Mouse (Mus musculus) hindbrain, embryonic 14.5 days (tissue): ENCODE results near the gene Casq2. TPM values are rescaled to one million over a fixed set of nuclear protein-coding genes. Genes with fewer than 3 reads are reported as not detected.
A peak's percentile ranks its signal among the peaks of the same experiment; 100 is the strongest.
"Not testable (repeated sequence)": the region's sequence is repeated elsewhere in the genome, so short reads cannot be mapped to it uniquely, and the experiment has no call there.

Source experiments
- ATAC-seq: fragments of 200-750 bp; cut with Nextera tagmentation; 2 replicates; pipeline ENCODE4 v1.8.0; 2017; ENCODE audit warnings: moderate number of reproducible peaks, mild to moderate bottlenecking, moderate TSS enrichment, moderate library complexity; ENCODE audit not compliant: low FRiP score
- DNase-seq: peaks from one replicate; pipeline ENCODE4 v3.0.0-alpha.2; 2015; ENCODE audit warnings: low spot score
- H3K27ac ChIP-seq: fragments of 300-500 bp; sonication (generic); 2 replicates; pipeline ENCODE4 v1.5.1; 2014; ENCODE audit warnings: mild to moderate bottlenecking, moderate library complexity
- H3K27me3 ChIP-seq: fragments of 300-500 bp; sonication (generic); 2 replicates; pipeline ENCODE4 v1.6.1; 2014; ENCODE audit warnings: mild to moderate bottlenecking, low read length, mixed read lengths; ENCODE audit not compliant: control insufficient read depth, insufficient read depth
- H3K36me3 ChIP-seq: fragments of 300-500 bp; sonication (generic); replicated peaks from 2 replicates; pipeline ENCODE4 v1.6.1; 2014; ENCODE audit not compliant: control insufficient read depth, insufficient read depth
- H3K4me1 ChIP-seq: fragments of 300-500 bp; sonication (generic); replicated peaks from 2 replicates; pipeline ENCODE4 v1.6.1; 2014; ENCODE audit warnings: antibody characterized with exemption, low read length, mixed read lengths; ENCODE audit not compliant: control insufficient read depth, insufficient read depth
- H3K4me2 ChIP-seq: fragments of 300-500 bp; sonication (generic); replicated peaks from 2 replicates; pipeline ENCODE4 v1.6.1; 2014; ENCODE audit warnings: mild to moderate bottlenecking, moderate library complexity
- H3K4me3 ChIP-seq: fragments of 300-500 bp; sonication (generic); replicated peaks from 2 replicates; pipeline ENCODE4 v1.5.1; 2014; ENCODE audit warnings: mild to moderate bottlenecking, low read length
- H3K9ac ChIP-seq: fragments of 300-500 bp; sonication (generic); 2 replicates; pipeline ENCODE4 v1.6.1; 2014
- H3K9me3 ChIP-seq: fragments of 300-500 bp; sonication (generic); 2 replicates; pipeline ENCODE4 v1.6.1; 2016; ENCODE audit warnings: low read length; ENCODE audit not compliant: control insufficient read depth
- WGBS: fragments of 180-500 bp; shearing (Covaris S2); extraction: QIAGEN DNeasy Blood & Tissue Kit; methylation state at CpG from one replicate; pipeline ENCODE4 v1.1.7; 2014; 5-methylcytosine and 5-hydroxymethylcytosine counted together
- polyA plus RNA-seq: library from polyadenylated mRNA; unstranded; fragments of >200 nt; fragmentation: Nextera tagmentation; extraction: Ambion mirVana; gene quantifications from 2 replicates; pipeline ENCODE4 v1.2.1, GENCODE M21; 2014

Gene Casq2
- polyA plus RNA-seq, 1 experiment from 2014 or later, result 0.32 TPM

GRCm38 (mm10) chr3:102159423-102160325, 73.5 kb downstream of the Casq2 start:
- H3K27ac ChIP-seq, result peak overlapping the region; percentile 21; the same call in 1 of the 2 replicates
- peak; percentile 83 for ATAC-seq

GRCm38 (mm10) chr3:102163861-102164260, 77.6 kb downstream of the Casq2 start:
- not testable (repeated sequence) for H3K36me3 ChIP-seq, H3K4me2 ChIP-seq, H3K4me3 ChIP-seq, ATAC-seq, DNase-seq, H3K27me3 ChIP-seq, H3K9me3 ChIP-seq, H3K9ac ChIP-seq, H3K27ac ChIP-seq
- WGBS, result 81% methylated on average over 1 of the region's 1 CpGs
- H3K4me1 ChIP-seq, result peaks cover 14% of the 10 kb centered on the region

More at GRCm38 (mm10) chr3:102159423-102160325, 73.5 kb downstream of the Casq2 start:
- Histone ChIP-seq H3K9me3 (no peaks in the 10 kb centered on the region), H3K4me1 (no peaks in the 10 kb centered on the region), H3K4me2 (no peak overlapping the region), H3K9ac (no peak overlapping the region), H3K36me3 (no peaks in the 10 kb centered on the region), H3K27me3 (no peaks in the 10 kb centered on the region), H3K4me3 (no peak overlapping the region)
- peak; percentile 64 for DNase-seq
- WGBS, result 61% methylated on average over 14 of the region's 14 CpGs

GRCm38 (mm10) chr3:102164911-102165310, 78.7 kb downstream of the Casq2 start:
- Histone ChIP-seq H3K9me3 (no peaks in the 10 kb centered on the region), H3K27ac (no peak overlapping the region)
- no peak for ATAC-seq

GRCm38 (mm10) chr3:102165536-102166286, 79.5 kb downstream of the Casq2 start:
- no peak overlapping the region for H3K4me2 ChIP-seq
- no peak overlapping the region for H3K27ac ChIP-seq
- no peaks in the 10 kb centered on the region for H3K27me3 ChIP-seq
- no peak for ATAC-seq
- peaks cover 22% of the 10 kb centered on the region for H3K4me1 ChIP-seq
- 78% methylated on average over 21 of the region's 21 CpGs for WGBS
- no peaks in the 10 kb centered on the region; the same call in 1 of the 2 replicates for H3K36me3 ChIP-seq
- H3K4me3 ChIP-seq, result no peak overlapping the region
- H3K9me3 ChIP-seq, result no peaks in the 10 kb centered on the region
- H3K9ac ChIP-seq, result no peak overlapping the region
- DNase-seq, result no peak

More at GRCm38 (mm10) chr3:102164911-102165310, 78.7 kb downstream of the Casq2 start:
- DNase-seq, result no peak
- 63% methylated on average over 4 of the region's 4 CpGs for WGBS
- Histone ChIP-seq H3K27me3 (no peaks in the 10 kb centered on the region), H3K4me1 (peaks cover 22% of the 10 kb centered on the region), H3K36me3 (no peaks in the 10 kb centered on the region; the same call in 1 of the 2 replicates), H3K4me3 (no peak overlapping the region), H3K9ac (no peak overlapping the region), H3K4me2 (no peak overlapping the region)

DNA sequence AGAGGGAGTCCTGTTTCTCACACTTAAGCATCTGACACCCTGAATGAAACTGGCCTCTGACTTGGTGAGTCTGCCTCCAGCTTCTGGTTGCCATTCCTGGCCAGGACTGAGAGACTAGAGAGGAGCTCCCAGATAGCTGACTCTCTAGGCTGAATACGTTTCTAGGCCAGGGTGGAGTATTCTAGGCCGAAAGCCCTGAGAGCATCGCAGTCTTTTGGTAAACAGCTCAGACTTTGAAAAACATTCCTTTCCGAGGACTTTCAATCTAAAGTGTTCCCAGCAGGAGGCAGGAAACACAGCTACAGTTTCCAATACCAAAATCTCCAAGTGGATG, 80.0 kb downstream of the Casq2 start:
- H3K4me3 ChIP-seq, result no peak overlapping the region
- 74% methylated on average over 4 of the region's 4 CpGs for WGBS

GRCm38 (mm10) chr3:102166794-102167193, 80.6 kb downstream of the Casq2 start:
- WGBS, result 84% methylated on average over 8 of the region's 8 CpGs
- no peak overlapping the region for H3K4me2 ChIP-seq
- no peaks in the 10 kb centered on the region; the same call in 1 of the 2 replicates for H3K36me3 ChIP-seq
- H3K4me1 ChIP-seq, result peaks cover 22% of the 10 kb centered on the region
- no peak overlapping the region for H3K9ac ChIP-seq
- DNase-seq, result no peak
- no peaks in the 10 kb centered on the region for H3K9me3 ChIP-seq
- no peak overlapping the region for H3K4me3 ChIP-seq
- H3K27ac ChIP-seq, result no peak overlapping the region
- H3K27me3 ChIP-seq, result no peaks in the 10 kb centered on the region
- no peak for ATAC-seq

More for the DNA sequence above, 80.0 kb downstream of the Casq2 start:
- Histone ChIP-seq H3K9me3 (no peaks in the 10 kb centered on the region), H3K4me1 (peaks cover 22% of the 10 kb centered on the region), H3K9ac (no peak overlapping the region), H3K36me3 (no peaks in the 10 kb centered on the region; the same call in 1 of the 2 replicates), H3K27ac (no peak overlapping the region), H3K4me2 (no peak overlapping the region), H3K27me3 (no peaks in the 10 kb centered on the region)
- ATAC-seq (no peak), DNase-seq (no peak)

GRCm38 (mm10) chr3:102167555-102168210, 81.5 kb downstream of the Casq2 start:
- peaks cover 22% of the 10 kb centered on the region for H3K4me1 ChIP-seq
- H3K4me2 ChIP-seq, result peak overlapping the region; percentile 15
- no peaks in the 10 kb centered on the region for H3K9me3 ChIP-seq
- no peaks in the 10 kb centered on the region for H3K27me3 ChIP-seq
- ATAC-seq, result no peak; the same call in 1 of the 2 replicates
- 0 out of 2 replicates have a peak overlapping the region, but pooled peaks have one; percentile 1 for H3K27ac ChIP-seq
- H3K36me3 ChIP-seq, result no peaks in the 10 kb centered on the region; the same call in 1 of the 2 replicates
- no peak for DNase-seq
- no peak overlapping the region for H3K4me3 ChIP-seq
- no peak overlapping the region for H3K9ac ChIP-seq
- WGBS, result 7% methylated on average over 10 of the region's 10 CpGs

GRCm38 (mm10) chr3:102169197-102169905, 83.1 kb downstream of the Casq2 start:
- no peak overlapping the region for H3K4me3 ChIP-seq
- H3K4me1 ChIP-seq, result peaks cover 22% of the 10 kb centered on the region
- DNase-seq (peak; percentile 85), ATAC-seq (peak; percentile 90)
- no peak overlapping the region for H3K9ac ChIP-seq
- H3K4me2 ChIP-seq, result no peak overlapping the region
- 42% methylated on average over 13 of the region's 13 CpGs for WGBS
- H3K9me3 ChIP-seq, result no peaks in the 10 kb centered on the region
- no peaks in the 10 kb centered on the region; the same call in 1 of the 2 replicates for H3K36me3 ChIP-seq
- H3K27ac ChIP-seq, result peak overlapping the region; percentile 68
- H3K27me3 ChIP-seq, result no peaks in the 10 kb centered on the region
